Mouse (Mus musculus): ENCODE results near the gene Acoxl. TPM values are rescaled to one million over a fixed set of nuclear protein-coding genes. Genes with fewer than 3 reads are reported as not detected.

Acoxl gene
- polyA plus RNA-seq, 1 experiment from 2014 or later, result 0.34 TPM

GRCm38 (mm10) chr2:128086996-128087526 lies 248.4 kb downstream of the Acoxl start:
- no peaks in the 10 kb centered on the region for H3K36me3 ChIP-seq (ENCODE audit: control insufficient read depth, insufficient read depth, low read length)
- no peaks in the 10 kb centered on the region for H3K27me3 ChIP-seq (replicated peaks; ENCODE audit: control insufficient read depth, insufficient read depth, low read length)
- WGBS, result 79% methylated on average over 7 of the region's 7 CpGs
- H3K9me3 ChIP-seq (ENCODE audit: control insufficient read depth, low read length), result no peaks in the 10 kb centered on the region
- H3K4me2 ChIP-seq, result no peak overlapping the region
- DNase-seq (ENCODE audit: low spot score) (no peak), ATAC-seq (replicated peaks; ENCODE audit: low FRiP score) (no peak)
- H3K9ac ChIP-seq (ENCODE audit: low read depth, low read length), result no peak overlapping the region
- H3K27ac ChIP-seq (ENCODE audit: low read depth, low read length), result no peak overlapping the region
- peaks cover 24% of the 10 kb centered on the region for H3K4me1 ChIP-seq (replicated peaks; ENCODE audit: control insufficient read depth, insufficient read depth, low read length)
- no peak overlapping the region for H3K4me3 ChIP-seq (ENCODE audit: low read depth, low read length)

- no peaks in the 10 kb centered on the region for H3K36me3 ChIP-seq (ENCODE audit: control insufficient read depth, insufficient read depth, low read length)
- no peak for ATAC-seq (replicated peaks; ENCODE audit: low FRiP score)
Observed at GRCm38 (mm10) chr2:128087798-128088545, 249.3 kb downstream of the Acoxl start.

GRCm38 (mm10) chr2:128090283-128090885 lies 251.7 kb downstream of the Acoxl start:
- no peak for DNase-seq (ENCODE audit: low spot score)
- Histone ChIP-seq H3K27me3 (replicated peaks; ENCODE audit: control insufficient read depth, insufficient read depth, low read length) (no peaks in the 10 kb centered on the region), H3K4me2 (no peak overlapping the region), H3K9me3 (ENCODE audit: control insufficient read depth, low read length) (no peaks in the 10 kb centered on the region), H3K4me1 (replicated peaks; ENCODE audit: control insufficient read depth, insufficient read depth, low read length) (peaks cover 8% of the 10 kb centered on the region), H3K9ac (ENCODE audit: low read depth, low read length) (no peak overlapping the region), H3K27ac (ENCODE audit: low read depth, low read length) (no peak overlapping the region), H3K4me3 (ENCODE audit: low read depth, low read length) (no peak overlapping the region), H3K36me3 (ENCODE audit: control insufficient read depth, insufficient read depth, low read length) (no peaks in the 10 kb centered on the region)
- WGBS, result 75% methylated on average over 6 of the region's 6 CpGs
- ATAC-seq (replicated peaks; ENCODE audit: low FRiP score), result no peak

More at GRCm38 (mm10) chr2:128087798-128088545, 249.3 kb downstream of the Acoxl start:
- no peak overlapping the region for H3K9ac ChIP-seq (ENCODE audit: low read depth, low read length)
- H3K27ac ChIP-seq (ENCODE audit: low read depth, low read length), result no peak overlapping the region
- no peaks in the 10 kb centered on the region for H3K27me3 ChIP-seq (replicated peaks; ENCODE audit: control insufficient read depth, insufficient read depth, low read length)
- H3K4me2 ChIP-seq, result no peak overlapping the region
- H3K4me1 ChIP-seq (replicated peaks; ENCODE audit: control insufficient read depth, insufficient read depth, low read length), result peaks cover 24% of the 10 kb centered on the region
- WGBS, result 74% methylated on average over 8 of the region's 8 CpGs
- DNase-seq (ENCODE audit: low spot score), result no peak
- no peaks in the 10 kb centered on the region for H3K9me3 ChIP-seq (ENCODE audit: control insufficient read depth, low read length)
- H3K4me3 ChIP-seq (ENCODE audit: low read depth, low read length), result no peak overlapping the region

GRCm38 (mm10) chr2:128091431-128092369 lies 253.0 kb downstream of the Acoxl start:
- no peak overlapping the region for H3K9ac ChIP-seq (ENCODE audit: low read depth, low read length)
- no peaks in the 10 kb centered on the region for H3K36me3 ChIP-seq (ENCODE audit: control insufficient read depth, insufficient read depth, low read length)
- 80% methylated on average over 11 of the region's 11 CpGs for WGBS
- H3K27me3 ChIP-seq (replicated peaks; ENCODE audit: control insufficient read depth, insufficient read depth, low read length), result no peaks in the 10 kb centered on the region
- no peak overlapping the region for H3K27ac ChIP-seq (ENCODE audit: low read depth, low read length)
- no peak overlapping the region for H3K4me3 ChIP-seq (ENCODE audit: low read depth, low read length)
- no peak for DNase-seq (ENCODE audit: low spot score)
- H3K9me3 ChIP-seq (ENCODE audit: control insufficient read depth, low read length), result no peaks in the 10 kb centered on the region
- no peak overlapping the region for H3K4me2 ChIP-seq
- ATAC-seq (replicated peaks; ENCODE audit: low FRiP score), result no peak
- H3K4me1 ChIP-seq (replicated peaks; ENCODE audit: control insufficient read depth, insufficient read depth, low read length), result no peaks in the 10 kb centered on the region

- H3K27me3 ChIP-seq (replicated peaks; ENCODE audit: control insufficient read depth, insufficient read depth, low read length), result no peaks in the 10 kb centered on the region
- no peak overlapping the region for H3K4me3 ChIP-seq (ENCODE audit: low read depth, low read length)
- H3K9ac ChIP-seq (ENCODE audit: low read depth, low read length), result no peak overlapping the region
- no peaks in the 10 kb centered on the region for H3K4me1 ChIP-seq (replicated peaks; ENCODE audit: control insufficient read depth, insufficient read depth, low read length)
- no peaks in the 10 kb centered on the region for H3K36me3 ChIP-seq (ENCODE audit: control insufficient read depth, insufficient read depth, low read length)
- H3K9me3 ChIP-seq (ENCODE audit: control insufficient read depth, low read length), result no peaks in the 10 kb centered on the region
- H3K4me2 ChIP-seq, result no peak overlapping the region
- ATAC-seq (replicated peaks; ENCODE audit: low FRiP score) (no peak), DNase-seq (ENCODE audit: low spot score) (no peak)
- WGBS, result 86% methylated on average over 2 of the region's 2 CpGs
- H3K27ac ChIP-seq (ENCODE audit: low read depth, low read length), result no peak overlapping the region
Observed at GRCm38 (mm10) chr2:128092451-128092850, 253.8 kb downstream of the Acoxl start.

GRCm38 (mm10) chr2:128094196-128094595 lies 255.5 kb downstream of the Acoxl start:
- ATAC-seq (replicated peaks; ENCODE audit: low FRiP score) (no peak), DNase-seq (ENCODE audit: low spot score) (no peak)
- Histone ChIP-seq H3K9ac (ENCODE audit: low read depth, low read length) (no peak overlapping the region), H3K4me1 (replicated peaks; ENCODE audit: control insufficient read depth, insufficient read depth, low read length) (no peaks in the 10 kb centered on the region), H3K4me3 (ENCODE audit: low read depth, low read length) (no peak overlapping the region), H3K27ac (ENCODE audit: low read depth, low read length) (no peak overlapping the region), H3K36me3 (ENCODE audit: control insufficient read depth, insufficient read depth, low read length) (no peaks in the 10 kb centered on the region), H3K4me2 (no peak overlapping the region), H3K9me3 (ENCODE audit: control insufficient read depth, low read length) (no peaks in the 10 kb centered on the region), H3K27me3 (replicated peaks; ENCODE audit: control insufficient read depth, insufficient read depth, low read length) (no peaks in the 10 kb centered on the region)
- WGBS, result 74% methylated on average over 5 of the region's 5 CpGs

GRCm38 (mm10) chr2:128094602-128095001 lies 255.9 kb downstream of the Acoxl start:
- WGBS, result 76% methylated on average over 2 of the region's 2 CpGs
- Histone ChIP-seq H3K36me3 (ENCODE audit: control insufficient read depth, insufficient read depth, low read length) (no peaks in the 10 kb centered on the region), H3K27me3 (replicated peaks; ENCODE audit: control insufficient read depth, insufficient read depth, low read length) (no peaks in the 10 kb centered on the region), H3K4me1 (replicated peaks; ENCODE audit: control insufficient read depth, insufficient read depth, low read length) (no peaks in the 10 kb centered on the region), H3K27ac (ENCODE audit: low read depth, low read length) (no peak overlapping the region), H3K4me2 (no peak overlapping the region), H3K9ac (ENCODE audit: low read depth, low read length) (no peak overlapping the region), H3K9me3 (ENCODE audit: control insufficient read depth, low read length) (no peaks in the 10 kb centered on the region), H3K4me3 (ENCODE audit: low read depth, low read length) (no peak overlapping the region)
- no peak for ATAC-seq (replicated peaks; ENCODE audit: low FRiP score)
- no peak for DNase-seq (ENCODE audit: low spot score)

GRCm38 (mm10) chr2:128095270-128095669 lies 256.6 kb downstream of the Acoxl start:
- DNase-seq (ENCODE audit: low spot score), result no peak
- Histone ChIP-seq H3K4me2 (no peak overlapping the region), H3K27ac (ENCODE audit: low read depth, low read length) (no peak overlapping the region), H3K4me3 (ENCODE audit: low read depth, low read length) (no peak overlapping the region), H3K4me1 (replicated peaks; ENCODE audit: control insufficient read depth, insufficient read depth, low read length) (no peaks in the 10 kb centered on the region), H3K36me3 (ENCODE audit: control insufficient read depth, insufficient read depth, low read length) (no peaks in the 10 kb centered on the region), H3K9ac (ENCODE audit: low read depth, low read length) (no peak overlapping the region), H3K9me3 (ENCODE audit: control insufficient read depth, low read length) (no peaks in the 10 kb centered on the region), H3K27me3 (replicated peaks; ENCODE audit: control insufficient read depth, insufficient read depth, low read length) (no peaks in the 10 kb centered on the region)
- 41% methylated on average over 1 of the region's 1 CpGs for WGBS
- ATAC-seq (replicated peaks; ENCODE audit: low FRiP score), result no peak
